Mouse (Mus musculus): Measurements from ENCODE around the gene P3h3.
"Not testable (repeated sequence)": the region's sequence is repeated elsewhere in the genome, so short reads cannot be mapped to it uniquely, and the experiment has no call there.

Gene P3h3

DNA sequence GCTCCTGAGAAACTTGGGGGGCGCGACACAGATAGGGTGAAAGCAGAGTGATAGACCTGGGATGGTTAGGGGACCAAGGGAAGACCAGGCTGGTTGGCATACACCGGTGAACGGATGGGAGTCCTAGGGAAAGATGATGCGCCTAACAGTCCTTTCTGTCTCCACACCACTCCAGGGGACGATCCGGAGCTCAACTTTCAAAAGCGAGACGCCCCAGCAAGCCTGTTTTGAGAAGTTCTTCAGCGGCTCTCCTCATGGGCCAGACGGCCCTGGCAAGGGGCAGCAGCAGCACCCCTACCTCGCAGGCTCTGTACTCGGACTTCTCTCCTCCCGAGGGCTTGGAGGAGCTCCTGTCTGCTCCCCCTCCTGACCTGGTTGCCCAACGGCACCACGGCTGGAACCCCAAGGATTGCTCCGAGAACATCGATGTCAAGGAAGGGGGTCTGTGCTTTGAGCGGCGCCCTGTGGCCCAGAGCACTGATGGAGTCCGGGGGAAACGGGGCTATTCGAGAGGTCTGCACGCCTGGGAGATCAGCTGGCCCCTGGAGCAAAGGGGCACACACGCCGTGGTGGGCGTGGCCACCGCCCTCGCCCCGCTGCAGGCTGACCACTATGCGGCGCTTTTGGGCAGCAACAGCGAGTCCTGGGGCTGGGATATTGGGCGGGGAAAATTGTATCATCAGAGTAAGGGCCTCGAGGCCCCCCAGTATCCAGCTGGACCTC is 48.3 kb downstream of the P3h3 start:
- DNase-seq (ENCODE audit: low spot score), result peak; percentile 90

DNA sequence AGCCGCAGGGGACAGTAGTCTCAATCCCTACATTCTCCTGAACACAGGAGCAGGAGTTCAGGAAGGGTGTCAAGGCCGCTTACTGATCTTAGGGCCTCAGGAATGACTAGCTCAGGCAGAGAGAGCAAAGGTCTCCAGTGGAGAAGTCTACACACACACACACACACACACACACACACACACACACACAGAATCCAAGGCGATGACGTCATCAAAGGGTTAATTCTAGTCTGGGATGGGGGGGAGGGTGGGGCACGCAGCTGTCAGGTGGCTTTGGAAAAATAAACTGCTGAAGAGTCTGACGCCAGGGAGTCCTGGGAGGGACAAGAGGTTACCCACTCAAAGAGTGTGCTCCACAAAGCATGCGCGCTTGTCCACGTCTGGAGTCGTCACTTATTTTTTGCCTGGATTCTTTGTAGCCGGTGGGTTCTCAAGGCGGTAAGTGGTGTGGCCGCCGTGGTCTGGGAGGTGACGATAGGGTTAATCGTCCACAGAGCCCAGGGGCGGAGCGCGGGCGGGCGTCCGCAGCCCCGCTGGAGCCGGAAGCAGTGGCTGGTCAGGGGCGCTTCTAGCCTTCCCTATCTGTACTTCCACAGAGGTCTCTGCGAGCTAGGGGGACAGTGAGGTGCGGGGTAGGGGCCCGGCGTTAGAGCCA is 49.1 kb downstream of the P3h3 start, which contains the start of gene Spsb2:
TSS of gene Spsb2 (plus strand) at position 304 of the 655 bp plus-strand sequence.
- DNase-seq (ENCODE audit: low spot score), result peak; percentile 81

DNA sequence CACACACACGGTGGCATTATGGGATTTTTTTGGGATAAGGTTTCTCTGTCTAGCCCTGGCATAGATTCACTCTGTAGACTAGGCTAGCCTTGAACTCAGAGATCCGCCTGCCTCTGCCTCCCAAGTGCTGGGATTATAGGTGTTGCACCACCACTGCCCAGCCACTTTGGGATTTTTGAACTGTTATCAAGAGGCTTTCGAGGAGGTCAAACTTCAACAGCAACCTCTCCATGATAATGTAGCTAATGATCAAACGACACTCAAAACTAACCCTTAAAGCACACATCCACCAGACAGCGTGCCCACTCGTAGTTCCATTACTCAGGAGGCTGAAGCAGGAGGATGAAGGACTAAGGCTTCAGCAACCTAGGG is 49.6 kb downstream of the P3h3 start:
- no peak for DNase-seq (ENCODE audit: low spot score)

DNA sequence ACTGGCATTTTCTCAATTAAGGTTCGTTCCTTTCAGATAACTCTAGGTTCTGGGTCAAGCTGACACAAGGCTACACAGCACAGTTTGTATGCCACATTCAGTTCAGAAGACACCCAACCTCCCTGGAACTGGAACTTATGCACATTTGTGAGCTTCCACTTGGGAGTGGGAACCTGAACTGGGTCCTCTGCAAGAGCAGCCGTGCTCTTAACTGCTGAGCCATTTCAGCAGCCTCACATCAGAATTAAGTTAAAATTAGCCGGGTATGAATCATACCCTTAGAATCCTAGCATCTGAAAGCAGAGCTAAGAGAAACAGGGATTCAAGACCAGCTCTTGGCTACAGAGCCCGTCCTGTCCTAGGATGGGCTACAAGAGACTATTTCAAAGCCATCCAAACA is 50.2 kb downstream of the P3h3 start:
- DNase-seq (ENCODE audit: low spot score), result no peak

DNA sequence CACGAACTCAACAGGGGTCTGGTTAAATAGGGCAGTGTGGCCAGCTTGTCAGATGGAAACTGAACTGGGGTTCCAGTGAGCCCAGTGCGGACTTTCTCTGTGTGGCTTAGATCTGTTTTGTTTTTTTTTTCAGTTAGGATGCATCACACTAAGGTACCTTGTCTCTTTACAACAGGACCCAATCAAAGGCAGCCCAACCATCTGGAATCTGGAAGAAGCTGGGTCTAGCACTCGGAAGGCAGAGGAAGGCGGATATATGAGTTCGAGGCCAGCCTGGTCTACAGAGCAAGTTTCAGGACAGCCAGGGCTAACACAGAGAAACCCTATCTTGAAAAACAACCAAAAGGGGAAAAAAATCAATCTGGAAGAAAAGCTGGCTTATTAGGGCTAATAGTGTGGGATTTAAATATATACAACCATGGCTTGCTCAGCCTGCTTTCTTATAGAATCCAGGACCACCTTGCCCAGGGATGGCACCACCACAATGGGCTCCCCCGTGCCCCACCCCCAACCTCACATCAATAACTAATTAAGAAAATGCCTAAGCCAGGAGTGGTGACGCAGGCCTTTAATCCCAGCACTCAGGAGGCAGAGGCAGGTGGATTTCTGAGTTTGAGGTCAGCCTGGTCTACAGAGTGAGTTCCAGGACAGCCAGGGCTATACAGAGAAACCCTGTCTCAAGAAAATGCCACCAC is 51.0 kb downstream of the P3h3 start:
- no peak for DNase-seq (ENCODE audit: low spot score)

DNA sequence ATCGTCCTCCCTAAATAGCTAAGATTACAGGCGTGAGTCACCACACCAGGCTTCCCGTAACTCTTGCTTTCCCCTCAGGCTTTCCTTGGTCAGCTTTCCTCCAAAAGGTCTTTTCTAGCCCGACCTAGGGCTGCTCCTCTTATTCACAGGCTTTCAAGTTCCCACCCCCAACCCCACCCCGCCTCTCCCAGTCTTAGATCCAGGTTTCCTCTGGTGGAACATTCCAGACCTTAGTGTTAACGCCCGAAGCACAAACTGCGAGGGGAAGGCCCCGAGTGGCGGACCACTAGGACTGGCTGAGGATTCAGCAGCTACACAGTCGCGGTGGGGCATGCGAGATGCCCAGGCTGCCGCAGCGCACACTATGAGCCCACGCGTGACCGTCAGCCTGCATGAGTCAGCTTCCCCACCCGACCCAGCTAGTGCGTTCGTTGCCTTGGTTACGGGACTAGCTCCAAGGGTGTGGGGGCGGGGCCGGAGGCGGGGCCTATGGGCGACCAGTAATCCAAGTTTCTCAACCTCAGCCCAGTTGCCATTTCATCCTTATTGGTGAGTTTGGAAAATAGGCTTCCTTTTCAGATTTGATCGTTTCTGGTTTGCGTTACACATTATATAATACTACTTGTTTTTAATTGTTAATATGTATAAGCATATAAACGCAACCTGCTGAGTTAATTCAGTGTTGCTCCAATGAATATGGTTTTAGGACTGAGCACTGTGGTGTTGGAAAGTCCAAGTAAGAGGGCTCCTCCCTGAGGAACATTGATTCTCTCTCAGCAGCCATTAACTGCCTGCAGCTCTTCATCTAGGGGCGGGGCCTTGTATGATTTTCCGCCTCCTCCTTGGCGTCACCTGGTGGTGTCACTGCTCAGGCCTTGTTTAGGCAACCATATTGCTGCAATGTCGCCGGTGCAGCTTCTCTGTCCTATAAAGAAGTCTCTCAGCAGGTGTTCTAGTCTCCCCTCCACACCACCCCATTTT is 51.9 kb downstream of the P3h3 start:
- peak; percentile 99 for DNase-seq (ENCODE audit: low spot score)

DNA sequence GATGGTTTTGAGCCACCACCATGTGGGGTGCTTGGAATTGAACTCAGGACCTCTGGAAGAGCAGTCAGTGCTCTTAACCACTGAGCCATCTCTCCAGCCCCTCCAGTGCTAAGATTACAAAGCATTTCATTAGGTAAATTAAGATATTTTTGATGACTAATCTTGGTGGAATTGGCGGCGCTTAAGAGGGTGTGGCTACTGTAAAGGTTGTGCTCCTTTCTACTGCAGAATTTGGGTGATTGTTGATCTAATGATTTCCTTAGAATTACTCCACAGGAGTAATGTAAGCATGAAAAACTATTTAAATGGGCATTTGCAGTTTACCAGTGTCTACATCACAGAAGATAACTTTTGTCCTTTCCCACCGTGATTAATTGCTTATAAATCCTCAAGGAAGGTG is 53.2 kb downstream of the P3h3 start:
- DNase-seq (ENCODE audit: low spot score), result no peak

DNA sequence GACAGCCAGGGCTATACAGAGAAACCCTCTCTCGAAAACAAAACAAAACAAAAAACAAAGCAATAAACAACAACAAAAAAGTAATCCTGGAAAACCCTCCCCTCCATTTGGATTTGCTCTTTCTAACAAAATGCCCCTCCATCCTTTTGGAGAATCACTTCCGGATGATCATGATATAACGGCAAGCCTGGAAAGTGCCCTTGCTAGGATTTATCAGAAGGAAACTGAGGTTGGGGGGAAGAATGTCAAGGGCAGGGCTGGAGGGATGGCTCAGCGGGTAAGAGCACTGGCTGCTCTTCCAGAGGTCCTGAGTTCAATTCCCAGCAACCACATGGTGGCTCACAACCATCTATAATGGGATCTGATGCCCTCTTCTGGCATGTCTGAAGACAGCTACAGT is 53.9 kb downstream of the P3h3 start:
- DNase-seq (ENCODE audit: low spot score), result not testable (repeated sequence)

DNA sequence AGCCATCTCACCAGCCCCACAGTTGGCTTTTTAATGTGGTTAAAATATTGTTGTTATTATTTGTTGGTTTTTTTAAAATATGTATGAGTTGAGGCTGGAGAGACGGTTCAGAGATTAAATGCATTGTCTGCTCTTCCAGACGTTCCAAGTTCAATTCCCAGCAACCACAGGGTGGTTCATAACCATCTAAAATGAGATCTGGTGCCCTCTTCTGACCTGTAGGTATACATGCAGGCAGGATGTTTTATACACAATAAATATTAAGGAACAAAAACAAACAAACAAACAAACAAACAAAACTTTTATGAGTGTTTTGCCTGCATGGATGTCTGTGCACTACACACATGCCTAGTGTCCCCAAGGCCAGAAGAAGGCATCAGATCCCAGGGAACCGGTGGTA is 54.5 kb downstream of the P3h3 start:
- DNase-seq (ENCODE audit: low spot score), result no peak

DNA sequence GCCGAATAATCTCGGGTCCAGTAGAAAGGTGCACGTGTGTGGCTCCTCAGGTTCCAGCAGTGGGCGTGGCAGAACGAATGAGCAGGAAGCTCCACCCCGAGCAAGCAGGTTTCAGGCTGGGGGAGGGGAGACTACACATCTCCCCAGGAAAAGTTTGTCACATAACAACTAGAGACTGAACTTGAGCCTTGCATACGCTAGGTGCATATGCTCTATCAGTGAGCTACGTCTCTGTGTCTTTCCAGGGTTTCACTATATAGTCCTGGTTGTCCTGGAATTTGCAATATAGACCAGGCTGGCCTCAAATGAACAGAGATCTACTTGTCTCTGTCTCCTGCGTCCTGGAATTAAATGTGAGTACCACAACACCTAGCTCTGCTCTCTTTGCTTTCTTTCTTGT is 55.2 kb downstream of the P3h3 start:
- not testable (repeated sequence) for DNase-seq (ENCODE audit: low spot score)

DNA sequence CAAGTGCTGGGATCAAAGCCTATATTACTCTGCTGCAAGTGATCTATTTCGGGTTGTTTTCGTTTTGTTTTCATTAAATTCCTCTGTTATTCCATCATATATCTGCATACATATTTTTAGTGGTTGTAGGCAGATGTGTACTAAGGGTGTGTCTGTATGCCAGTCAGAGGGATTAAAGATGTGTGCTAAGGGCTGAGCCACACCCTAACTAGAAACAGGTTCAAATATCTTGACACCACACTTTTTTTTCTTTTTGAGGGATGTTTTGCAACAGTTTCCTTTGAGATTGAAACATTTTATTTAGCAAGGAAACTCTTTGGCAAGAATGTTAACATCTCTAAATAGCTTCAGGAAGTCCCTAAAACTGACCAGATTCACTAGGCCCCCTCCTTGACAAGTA is 61.4 kb downstream of the P3h3 start:
- no peak for DNase-seq (ENCODE audit: low spot score)

DNA sequence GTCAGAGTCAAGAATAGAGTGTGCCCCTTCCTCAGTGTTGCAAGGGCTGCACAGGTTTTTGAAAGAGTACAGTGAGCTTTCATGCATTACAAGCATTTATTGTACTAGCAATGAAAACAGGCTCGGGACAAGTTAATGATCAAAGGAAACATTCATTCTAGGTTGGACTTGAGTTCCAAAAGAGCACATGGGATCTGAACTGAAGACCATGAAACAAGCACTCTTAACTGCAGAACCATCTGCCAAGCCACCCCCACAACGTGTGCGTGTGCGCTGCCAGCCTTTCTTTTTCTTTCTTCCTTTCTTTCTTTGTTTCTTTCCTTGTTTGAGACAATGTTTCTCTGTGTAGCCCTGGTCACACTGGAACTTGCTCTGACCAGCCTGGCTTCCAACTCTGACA is 61.8 kb downstream of the P3h3 start:
- DNase-seq (ENCODE audit: low spot score), result no peak

DNA sequence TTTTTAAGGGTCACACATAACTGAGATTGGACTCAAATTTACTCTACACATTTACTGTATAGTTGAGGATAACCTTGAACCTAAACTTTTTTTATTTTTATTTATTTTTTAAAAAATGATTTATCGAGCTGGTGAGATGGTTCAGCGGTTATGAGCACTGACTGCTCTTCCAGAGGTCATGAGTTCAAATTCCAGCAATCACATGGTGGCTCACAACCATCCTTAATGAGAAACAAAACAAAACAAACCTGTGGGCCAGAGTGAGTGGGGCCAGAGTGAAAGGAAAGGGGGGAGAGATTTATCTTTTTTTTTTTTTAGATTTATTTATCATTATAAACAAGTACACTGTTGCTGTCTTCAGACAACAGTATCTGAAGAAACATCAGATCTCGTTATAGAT is 65.6 kb downstream of the P3h3 start:
- no peak for DNase-seq (ENCODE audit: low spot score)
